Mouse (Mus musculus) adipocyte (in vitro differentiated cells): Measurements from ENCODE around the gene Espn.

Source experiments
- DNase-seq: peaks from one replicate; pipeline ENCODE4 v3.0.0-alpha.2; 2016; ENCODE audit warnings: low spot score

Espn gene

GRCm38 (mm10) chr4:152151966-152152544 lies at the start of gene Espn:
TSS of gene Espn (minus strand) at chr4:152152371.
- no peak for DNase-seq

DNA sequence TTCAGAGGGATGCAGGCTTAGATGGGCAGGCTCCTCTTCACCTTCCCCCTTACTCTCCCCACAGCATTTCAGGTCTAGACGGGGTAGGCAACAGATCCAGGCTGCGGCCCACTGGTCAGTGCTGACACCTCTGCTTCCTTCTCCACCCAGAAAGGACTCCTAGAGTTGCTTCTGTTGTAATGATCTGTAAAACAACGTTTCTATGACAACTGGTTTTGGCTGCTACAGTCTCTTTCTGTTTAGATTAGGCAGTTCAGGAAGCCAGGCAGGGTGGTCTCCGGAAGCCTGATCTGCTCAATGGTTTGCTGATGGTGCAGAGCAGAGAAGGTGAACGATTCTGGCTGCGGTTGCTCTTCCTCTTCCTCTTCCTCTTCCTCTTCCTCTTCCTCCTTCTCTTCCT lies 49.3 kb upstream of the Espn start:
- DNase-seq = no peak

DNA sequence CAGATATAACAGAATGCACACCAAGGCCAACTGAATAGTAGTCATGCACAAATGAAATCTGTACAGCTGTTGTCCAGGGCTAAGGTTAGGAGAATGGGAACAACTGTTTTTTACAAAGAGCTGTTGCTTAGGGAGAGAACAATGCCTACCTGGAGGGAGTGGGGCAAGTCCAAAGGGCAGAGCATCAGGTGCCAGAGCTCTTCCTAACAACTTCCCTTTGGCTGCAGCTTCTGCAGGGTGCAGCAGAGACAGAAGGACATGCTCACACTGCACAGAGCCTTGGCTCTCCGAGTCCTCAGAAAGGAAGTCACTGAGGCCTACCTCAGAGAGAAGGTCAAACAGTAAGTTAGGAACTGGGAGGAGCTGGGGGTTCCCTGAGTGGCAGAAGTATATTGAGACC lies 47.4 kb upstream of the Espn start:
- no peak for DNase-seq

GRCm38 (mm10) chr4:152197545-152197944 lies 45.4 kb upstream of the Espn start:
- no peak for DNase-seq

GRCm38 (mm10) chr4:152196276-152196675 lies 44.1 kb upstream of the Espn start:
- DNase-seq = no peak

- no peak for DNase-seq
These were observed 42.5 kb upstream of the Espn start for GRCm38 (mm10) chr4:152194476-152195175.

DNA sequence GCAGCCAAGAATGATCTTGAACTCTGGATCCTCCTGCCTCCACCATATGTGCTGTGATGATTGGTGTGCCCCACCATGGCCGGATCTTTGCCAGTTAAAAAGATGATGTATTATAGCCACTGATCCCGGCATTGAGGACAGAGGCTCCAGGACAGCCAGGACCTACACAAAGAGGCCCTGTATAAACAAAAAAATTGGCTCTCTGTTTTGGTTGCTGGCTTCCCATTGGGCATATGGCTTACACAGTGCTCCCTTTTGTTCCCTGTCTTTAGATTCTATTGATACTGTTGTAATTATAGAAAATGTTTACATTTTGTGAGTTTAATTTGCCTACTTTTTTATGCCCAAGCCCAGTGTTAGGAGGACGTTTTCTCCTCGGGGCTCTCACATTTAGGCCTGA lies 40.4 kb upstream of the Espn start:
- DNase-seq = no peak

GRCm38 (mm10) chr4:152190701-152191100 lies 38.5 kb upstream of the Espn start:
- DNase-seq = no peak

DNA sequence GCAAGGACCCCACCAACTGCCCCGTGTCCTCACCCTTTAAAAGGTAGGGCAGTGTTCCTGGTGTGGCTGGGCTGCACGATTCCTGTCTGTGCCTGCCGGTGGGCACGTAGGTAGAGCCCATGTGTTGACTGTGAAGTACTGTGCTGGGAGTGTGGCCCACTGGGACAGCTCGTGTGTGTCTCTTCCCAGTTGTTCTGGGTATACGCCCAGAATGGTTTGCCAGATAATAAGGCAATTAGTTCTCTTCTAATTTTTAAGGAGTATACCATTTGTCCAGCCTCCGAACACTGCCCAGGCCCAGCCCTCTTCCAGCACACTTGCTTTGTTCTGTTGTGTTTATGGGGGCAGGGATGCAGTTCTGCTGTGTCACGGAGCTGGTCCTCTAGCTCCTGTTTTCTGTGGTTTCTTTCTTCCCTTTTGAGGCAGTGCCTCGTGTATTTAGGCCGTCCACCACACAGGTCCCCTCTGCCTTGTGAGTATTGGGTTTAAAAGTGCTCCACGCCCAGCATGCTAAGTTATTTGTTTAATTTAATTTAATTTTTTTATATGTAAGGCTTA lies 38.0 kb upstream of the Espn start:
- no peak for DNase-seq

DNA sequence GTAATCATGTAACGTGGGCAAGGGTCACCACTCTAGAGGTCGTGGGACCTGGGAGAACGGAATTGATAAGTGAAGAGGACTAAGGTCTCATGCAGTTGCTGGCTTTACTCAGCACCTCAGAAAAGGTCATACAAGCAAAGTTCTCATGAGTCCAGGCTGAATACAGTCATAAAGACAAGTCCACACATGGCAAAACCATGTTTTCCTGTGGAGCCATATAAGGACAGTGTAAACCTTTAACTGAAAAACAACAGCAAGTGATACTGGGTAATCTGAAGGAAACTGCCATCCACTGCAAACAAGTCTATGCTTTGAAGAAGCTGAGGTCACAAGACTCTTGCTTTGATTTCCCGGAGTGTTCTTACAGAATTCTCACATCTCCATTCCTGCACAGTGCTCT lies 37.5 kb upstream of the Espn start:
- no peak for DNase-seq

- no peak for DNase-seq
These were observed 36.9 kb upstream of the Espn start for GRCm38 (mm10) chr4:152189071-152189470.

DNA sequence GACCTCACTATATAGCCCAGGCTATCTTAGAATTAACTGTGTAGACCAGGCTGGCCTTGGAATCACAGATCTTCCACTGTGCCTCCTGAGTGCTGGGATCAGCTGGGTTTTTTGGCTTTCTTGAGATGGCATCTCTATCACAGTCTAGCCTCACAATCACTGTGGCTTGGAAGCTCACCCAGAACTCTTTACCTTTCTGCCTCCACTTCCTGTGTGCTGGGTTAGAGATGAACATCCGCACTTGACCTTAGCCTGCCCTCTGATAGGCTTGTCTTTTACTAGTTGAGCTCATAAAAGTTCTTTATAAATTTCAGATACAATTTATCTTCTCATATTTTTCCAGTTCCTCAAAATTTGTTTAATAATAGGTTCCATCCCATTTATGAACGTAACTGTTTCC lies 36.5 kb upstream of the Espn start:
- no peak for DNase-seq

DNA sequence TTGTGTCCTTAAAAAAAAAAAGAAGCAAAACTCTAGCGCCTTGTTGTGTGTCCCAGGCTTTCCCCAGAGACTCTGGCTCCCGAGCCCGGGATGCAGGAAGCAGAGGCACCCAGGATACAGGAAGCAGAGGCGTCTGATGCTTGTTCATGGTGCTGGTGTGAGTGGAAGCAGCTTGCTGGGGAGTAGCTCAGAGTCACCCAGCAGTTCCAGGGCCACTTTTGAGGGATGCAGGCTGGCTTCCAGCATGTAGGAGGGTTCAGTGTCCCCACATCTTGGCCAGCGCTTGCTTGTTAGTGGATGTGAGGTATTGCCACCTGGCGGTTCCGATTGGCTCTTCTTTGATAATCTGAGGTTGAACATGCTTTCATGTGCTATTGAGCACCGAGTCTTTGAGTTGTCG lies 35.0 kb upstream of the Espn start:
- DNase-seq = no peak

DNA sequence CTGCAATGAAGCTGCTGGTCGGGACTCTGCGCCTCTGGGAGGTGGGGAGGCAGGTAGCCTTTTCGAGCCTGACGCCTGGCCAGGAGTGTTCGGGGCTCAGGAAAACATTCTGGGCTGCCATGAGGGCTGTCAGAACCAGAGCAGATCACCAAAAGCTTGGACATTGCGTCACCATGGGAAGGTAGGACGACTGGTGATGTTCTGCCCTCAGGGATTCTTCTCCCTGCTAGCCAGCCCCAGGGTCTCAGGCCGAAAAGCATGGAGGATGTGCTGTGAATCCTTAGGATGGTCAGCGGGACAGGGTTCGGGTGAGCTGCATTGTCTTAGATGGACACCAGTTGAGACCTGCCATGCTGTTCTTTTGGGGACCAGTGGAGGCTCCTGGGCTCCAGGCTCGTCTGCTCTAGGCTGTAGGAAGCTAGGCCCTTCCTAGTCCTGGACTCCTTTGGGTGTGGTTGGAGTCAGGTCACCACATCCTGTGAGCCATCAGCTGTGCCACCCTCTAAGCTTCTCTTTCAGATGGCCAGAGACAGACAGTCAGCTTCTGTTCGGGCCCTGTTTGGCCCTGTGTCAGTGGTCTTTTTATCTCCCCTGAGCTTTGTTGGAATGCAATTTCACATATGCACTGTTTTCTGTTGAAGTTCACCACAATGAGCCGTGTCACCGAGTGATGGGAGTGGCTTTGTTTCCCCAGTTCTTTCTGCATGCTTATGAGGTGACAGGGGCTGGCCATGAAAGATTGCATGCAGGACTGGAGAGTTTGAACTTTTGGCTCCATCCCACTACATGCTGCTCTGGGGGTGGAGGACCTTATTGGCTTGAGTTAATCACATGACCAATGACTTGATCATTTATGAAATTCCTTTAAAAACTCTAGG lies 34.3 kb upstream of the Espn start:
- DNase-seq = peak; percentile 73

- peak; percentile 88 for DNase-seq
These were observed 33.5 kb upstream of the Espn start for GRCm38 (mm10) chr4:152185510-152186204.

DNA sequence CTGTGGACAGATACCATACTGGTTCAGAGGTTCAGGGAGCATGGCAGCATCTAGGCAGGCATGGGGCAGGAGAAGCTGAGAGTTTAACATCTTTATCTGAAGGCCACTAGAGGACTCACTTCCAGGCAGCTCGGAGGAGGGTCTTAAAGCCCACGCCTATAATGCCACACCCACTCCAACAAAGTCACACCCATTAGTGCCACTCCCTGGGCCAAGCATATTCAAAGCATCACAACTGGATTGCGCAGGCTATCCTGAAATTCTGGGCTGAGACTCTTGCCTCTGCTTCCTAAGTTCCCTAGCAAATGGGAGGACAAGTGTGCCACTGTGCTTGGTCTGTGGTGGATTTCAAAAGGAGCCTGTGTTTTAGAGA lies 33.0 kb upstream of the Espn start:
- peak; percentile 93 for DNase-seq

- DNase-seq = peak; percentile 77
These were observed 32.3 kb upstream of the Espn start for GRCm38 (mm10) chr4:152184353-152185035.

GRCm38 (mm10) chr4:152182205-152182604 lies 30.0 kb upstream of the Espn start:
- no peak for DNase-seq

DNA sequence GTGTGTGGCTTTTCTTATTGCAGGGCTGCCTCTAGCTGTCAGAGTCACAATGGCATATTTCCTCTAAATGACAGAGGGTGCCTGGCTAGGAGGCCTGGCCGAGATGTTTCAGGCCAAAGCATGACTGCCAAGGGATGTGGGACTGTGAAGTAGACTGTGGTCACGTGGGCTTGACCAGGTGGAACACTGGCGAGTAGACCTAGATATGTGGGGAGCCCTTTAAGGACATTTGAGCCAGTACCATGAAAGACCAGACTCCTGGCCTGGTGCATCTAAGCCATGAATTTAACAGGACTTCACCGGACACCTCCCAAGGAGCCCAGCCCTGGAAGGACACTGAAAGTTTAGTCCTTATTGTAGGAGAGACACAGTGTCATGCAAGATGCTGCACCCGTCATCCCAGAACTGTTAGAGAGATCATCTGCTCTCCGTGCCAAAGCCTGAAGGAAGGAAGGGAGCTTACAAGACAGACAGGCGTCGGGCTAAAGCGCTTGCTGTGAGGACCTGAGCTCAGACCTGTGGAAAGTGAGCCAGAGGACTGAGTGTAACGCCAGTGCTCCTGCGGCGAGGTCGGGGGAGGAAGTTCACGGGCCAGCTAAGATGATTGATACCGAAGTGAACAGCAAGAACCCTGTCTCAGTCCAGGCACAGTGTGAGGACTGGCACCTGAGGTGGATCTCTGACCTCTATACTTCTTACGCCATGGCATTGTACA lies 27.9 kb upstream of the Espn start:
- no peak for DNase-seq

DNA sequence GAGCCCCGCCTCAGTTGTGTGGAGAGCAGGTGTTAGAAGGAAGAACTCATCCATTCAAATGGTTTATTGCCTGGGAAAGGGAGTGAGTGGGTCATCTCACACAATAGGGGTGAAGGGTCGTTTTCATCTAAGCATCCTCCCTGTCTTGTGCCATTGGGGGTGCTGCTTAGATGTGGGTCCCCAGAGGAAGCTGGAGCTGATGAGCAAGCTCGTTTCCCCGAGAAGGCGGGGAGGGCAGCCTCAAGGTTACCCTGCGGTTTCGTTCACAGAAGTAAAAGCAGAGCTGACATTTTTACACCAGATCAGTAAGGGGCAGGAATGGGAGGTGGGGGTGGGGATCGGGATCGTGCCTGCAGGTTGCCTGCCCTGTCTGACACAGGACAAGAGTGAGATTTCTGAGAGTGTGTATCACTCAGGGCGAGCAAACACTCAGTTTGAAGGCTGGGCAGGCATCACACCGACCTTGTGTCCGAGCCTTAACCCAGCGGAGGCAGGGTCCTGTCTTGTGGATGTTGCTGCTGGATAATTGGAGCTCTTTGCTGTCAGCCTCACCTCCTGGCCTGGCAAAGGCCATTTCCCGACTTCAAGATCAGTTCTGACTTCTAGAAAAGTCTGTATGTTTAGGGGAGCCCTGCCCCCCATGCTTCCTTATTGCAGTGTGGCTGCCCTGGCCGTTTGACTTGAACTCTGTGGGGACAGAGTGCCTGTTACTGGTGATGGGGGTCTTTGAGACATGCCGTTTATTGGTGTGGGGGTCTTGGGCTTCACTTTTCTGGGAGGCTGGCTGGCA lies 26.9 kb upstream of the Espn start:
- DNase-seq = no peak
